Mouse (Mus musculus): ENCODE measurements around the gene Frmpd2.

The Frmpd2 gene

GRCm38 (mm10) chr14:33508660-33509059, 37.2 kb downstream of the Frmpd2 start:
- DNase-seq (ENCODE audit: low read depth, low spot score), result no peak

GRCm38 (mm10) chr14:33513877-33514276, 42.4 kb downstream of the Frmpd2 start:
- no peak for DNase-seq (ENCODE audit: low read depth, low spot score)

GRCm38 (mm10) chr14:33514756-33515285, 43.3 kb downstream of the Frmpd2 start:
- DNase-seq (ENCODE audit: low read depth, low spot score), result no peak

- DNase-seq (ENCODE audit: low read depth, low spot score), result no peak
These were observed 50.0 kb downstream of the Frmpd2 start for GRCm38 (mm10) chr14:33521538-33521937.

- no peak for DNase-seq (ENCODE audit: low read depth, low spot score)
These were observed 53.9 kb downstream of the Frmpd2 start for GRCm38 (mm10) chr14:33525272-33525983.

GRCm38 (mm10) chr14:33526621-33527020, 55.1 kb downstream of the Frmpd2 start:
- peak; percentile 60 for DNase-seq (ENCODE audit: low read depth, low spot score)

- DNase-seq (ENCODE audit: low read depth, low spot score), result no peak
These were observed 56.4 kb downstream of the Frmpd2 start for GRCm38 (mm10) chr14:33527938-33528337.

- no peak for DNase-seq (ENCODE audit: low read depth, low spot score)
These were observed 59.9 kb downstream of the Frmpd2 start for GRCm38 (mm10) chr14:33531331-33531912.

- DNase-seq (ENCODE audit: low read depth, low spot score), result no peak
These were observed 61.3 kb downstream of the Frmpd2 start for GRCm38 (mm10) chr14:33532792-33533191.

- no peak for DNase-seq (ENCODE audit: low read depth, low spot score)
These were observed 62.0 kb downstream of the Frmpd2 start for GRCm38 (mm10) chr14:33533516-33533915.

- no peak for DNase-seq (ENCODE audit: low read depth, low spot score)
These were observed 63.8 kb downstream of the Frmpd2 start for GRCm38 (mm10) chr14:33535317-33535716.

- no peak for DNase-seq (ENCODE audit: low read depth, low spot score)
These were observed 68.2 kb downstream of the Frmpd2 start for GRCm38 (mm10) chr14:33539559-33540167.

- no peak for DNase-seq (ENCODE audit: low read depth, low spot score)
These were observed 74.2 kb downstream of the Frmpd2 start for GRCm38 (mm10) chr14:33545565-33546143.

- no peak for DNase-seq (ENCODE audit: low read depth, low spot score)
These were observed 77.2 kb downstream of the Frmpd2 start for GRCm38 (mm10) chr14:33548650-33549049.

- DNase-seq (ENCODE audit: low read depth, low spot score), result no peak
These were observed 78.4 kb downstream of the Frmpd2 start for GRCm38 (mm10) chr14:33549856-33550255.

GRCm38 (mm10) chr14:33570737-33571136, 99.2 kb downstream of the Frmpd2 start:
- no peak for DNase-seq (ENCODE audit: low read depth, low spot score)

GRCm38 (mm10) chr14:33573643-33574042, 102.1 kb downstream of the Frmpd2 start:
- DNase-seq (ENCODE audit: low read depth, low spot score), result peak; percentile 19

- DNase-seq (ENCODE audit: low read depth, low spot score), result peak; percentile 8
These were observed 108.4 kb downstream of the Frmpd2 start for GRCm38 (mm10) chr14:33579771-33580484.

- peak; percentile 75 for DNase-seq (ENCODE audit: low read depth, low spot score)
These were observed 117.5 kb downstream of the Frmpd2 start, which contains the start of gene Ptpn20 for GRCm38 (mm10) chr14:33588951-33589350. TSS of gene Ptpn20 (plus strand) at chr14:33589207.

- DNase-seq (ENCODE audit: low read depth, low spot score), result no peak
These were observed 127.1 kb downstream of the Frmpd2 start for GRCm38 (mm10) chr14:33598376-33599130.

- no peak for DNase-seq (ENCODE audit: low read depth, low spot score)
These were observed 135.9 kb downstream of the Frmpd2 start for GRCm38 (mm10) chr14:33607431-33607830.

Data from R1 (cell line).